Mouse (Mus musculus): Measurements from ENCODE around the gene Actr3b. TPM values are rescaled to one million over a fixed set of nuclear protein-coding genes. Genes with fewer than 3 reads are reported as not detected.

Gene Actr3b
- polyA plus RNA-seq, 1 experiment = 10.8 TPM

GRCm38 (mm10) chr5:25877996-25878395 lies 118.2 kb downstream of the Actr3b start:
- no peak overlapping the region for H3K9ac ChIP-seq (ENCODE audit: low read depth, poor library complexity, severe bottlenecking)
- no peaks in the 10 kb centered on the region for H3K4me1 ChIP-seq (ENCODE audit: control insufficient read depth, insufficient read depth, low read length)
- H3K27ac ChIP-seq (ENCODE audit: insufficient read depth, low read length) = no peak overlapping the region
- no peaks in the 10 kb centered on the region for H3K27me3 ChIP-seq (ENCODE audit: control insufficient read depth, insufficient read depth, low read length, poor library complexity, severe bottlenecking)
- no peaks in the 10 kb centered on the region for H3K36me3 ChIP-seq (ENCODE audit: control insufficient read depth, insufficient read depth, low read length, poor library complexity, severe bottlenecking)
- H3K9me3 ChIP-seq (replicated peaks; ENCODE audit: control insufficient read depth, insufficient read depth, low read length, poor library complexity, severe bottlenecking) = no peaks in the 10 kb centered on the region
- no peak overlapping the region for H3K4me3 ChIP-seq (ENCODE audit: low read depth, low read length)
- TF ChIP-seq POLR2A (IDR thresholded peaks at IDR 0.05; ENCODE audit: insufficient read depth, low read length) (no peak), EP300 (IDR thresholded peaks at IDR 0.05; ENCODE audit: insufficient read depth, low read depth, low read length) (no peak), CTCF (IDR thresholded peaks at IDR 0.05; ENCODE audit: low read depth, low read length) (no peak)

- Histone ChIP-seq H3K4me1 (ENCODE audit: control insufficient read depth, insufficient read depth, low read length) (no peaks in the 10 kb centered on the region), H3K36me3 (ENCODE audit: control insufficient read depth, insufficient read depth, low read length, poor library complexity, severe bottlenecking) (no peaks in the 10 kb centered on the region), H3K27me3 (ENCODE audit: control insufficient read depth, insufficient read depth, low read length, poor library complexity, severe bottlenecking) (no peaks in the 10 kb centered on the region), H3K4me3 (ENCODE audit: low read depth, low read length) (no peak overlapping the region), H3K9ac (ENCODE audit: low read depth, poor library complexity, severe bottlenecking) (no peak overlapping the region), H3K9me3 (replicated peaks; ENCODE audit: control insufficient read depth, insufficient read depth, low read length, poor library complexity, severe bottlenecking) (no peaks in the 10 kb centered on the region), H3K27ac (ENCODE audit: insufficient read depth, low read length) (no peak overlapping the region)
- TF ChIP-seq POLR2A (IDR thresholded peaks at IDR 0.05; ENCODE audit: insufficient read depth, low read length) = no peak
- TF ChIP-seq CTCF (IDR thresholded peaks at IDR 0.05; ENCODE audit: low read depth, low read length) = no peak
- no peak for TF ChIP-seq EP300 (IDR thresholded peaks at IDR 0.05; ENCODE audit: insufficient read depth, low read depth, low read length)
These were observed 126.9 kb downstream of the Actr3b start for GRCm38 (mm10) chr5:25886708-25887107.

GRCm38 (mm10) chr5:25889746-25890382 lies 130.1 kb downstream of the Actr3b start:
- no peak for TF ChIP-seq EP300 (IDR thresholded peaks at IDR 0.05; ENCODE audit: insufficient read depth, low read depth, low read length)
- no peak for TF ChIP-seq POLR2A (IDR thresholded peaks at IDR 0.05; ENCODE audit: insufficient read depth, low read length)
- no peak for TF ChIP-seq CTCF (IDR thresholded peaks at IDR 0.05; ENCODE audit: low read depth, low read length)
- Histone ChIP-seq H3K27me3 (ENCODE audit: control insufficient read depth, insufficient read depth, low read length, poor library complexity, severe bottlenecking) (no peaks in the 10 kb centered on the region), H3K36me3 (ENCODE audit: control insufficient read depth, insufficient read depth, low read length, poor library complexity, severe bottlenecking) (no peaks in the 10 kb centered on the region), H3K9me3 (replicated peaks; ENCODE audit: control insufficient read depth, insufficient read depth, low read length, poor library complexity, severe bottlenecking) (no peaks in the 10 kb centered on the region), H3K4me3 (ENCODE audit: low read depth, low read length) (no peak overlapping the region), H3K9ac (ENCODE audit: low read depth, poor library complexity, severe bottlenecking) (no peak overlapping the region), H3K4me1 (ENCODE audit: control insufficient read depth, insufficient read depth, low read length) (no peaks in the 10 kb centered on the region), H3K27ac (ENCODE audit: insufficient read depth, low read length) (no peak overlapping the region)

GRCm38 (mm10) chr5:25891321-25891720 lies 131.5 kb downstream of the Actr3b start:
- TF ChIP-seq POLR2A (IDR thresholded peaks at IDR 0.05; ENCODE audit: insufficient read depth, low read length) = no peak
- no peak for TF ChIP-seq EP300 (IDR thresholded peaks at IDR 0.05; ENCODE audit: insufficient read depth, low read depth, low read length)
- TF ChIP-seq CTCF (IDR thresholded peaks at IDR 0.05; ENCODE audit: low read depth, low read length) = no peak
- no peaks in the 10 kb centered on the region for H3K36me3 ChIP-seq (ENCODE audit: control insufficient read depth, insufficient read depth, low read length, poor library complexity, severe bottlenecking)
- H3K9me3 ChIP-seq (replicated peaks; ENCODE audit: control insufficient read depth, insufficient read depth, low read length, poor library complexity, severe bottlenecking) = no peaks in the 10 kb centered on the region
- no peaks in the 10 kb centered on the region for H3K4me1 ChIP-seq (ENCODE audit: control insufficient read depth, insufficient read depth, low read length)
- no peaks in the 10 kb centered on the region for H3K27me3 ChIP-seq (ENCODE audit: control insufficient read depth, insufficient read depth, low read length, poor library complexity, severe bottlenecking)
- no peak overlapping the region for H3K27ac ChIP-seq (ENCODE audit: insufficient read depth, low read length)
- no peak overlapping the region for H3K9ac ChIP-seq (ENCODE audit: low read depth, poor library complexity, severe bottlenecking)
- H3K4me3 ChIP-seq (ENCODE audit: low read depth, low read length) = no peak overlapping the region

Other genes with a start within 250 kb of the Actr3b start
- not detected in 2 replicates for gene Cct8l1, start 243.9 kb upstream of the Actr3b start, polyA plus RNA-seq (2011; ENCODE audit: insufficient read depth, insufficient read length, low read depth, missing spikeins)
- gene Xrcc2, start 54.2 kb upstream of the Actr3b start, polyA plus RNA-seq (2011; ENCODE audit: insufficient read depth, insufficient read length, low read depth, missing spikeins) = 19.0 and 22.1 TPM in 2 replicates
- not detected in 2 replicates for gene Gm21663, start 182.4 kb downstream of the Actr3b start, polyA plus RNA-seq (2011; ENCODE audit: insufficient read depth, insufficient read length, low read depth, missing spikeins)
- not detected in 2 replicates for gene Gm21671, start 194.4 kb downstream of the Actr3b start, polyA plus RNA-seq (2011; ENCODE audit: insufficient read depth, insufficient read length, low read depth, missing spikeins)
- gene Gm21680, start 212.7 kb downstream of the Actr3b start, polyA plus RNA-seq (2011; ENCODE audit: insufficient read depth, insufficient read length, low read depth, missing spikeins) = not detected in 2 replicates
- not detected in 2 replicates for gene Gm21698, start 228.7 kb downstream of the Actr3b start, polyA plus RNA-seq (2011; ENCODE audit: insufficient read depth, insufficient read length, low read depth, missing spikeins)
- not detected in 2 replicates for gene Gm1979, start 244.8 kb downstream of the Actr3b start, polyA plus RNA-seq (2011; ENCODE audit: insufficient read depth, insufficient read length, low read depth, missing spikeins)

Data from ES-Bruce4 (cell line).